Mouse (Mus musculus) lung, postnatal 0 days (tissue): ENCODE measurements at regions not wholly inside any gene's neighbourhood (a gene's known extent, or its start where the extent isn't known, plus 50 kb on each side); places are given as distances from the start of the nearest gene placed in this dataset.

Experiments
- CTCF ChIP-seq: IDR thresholded peaks from 2 replicates; pipeline ENCODE4 v1.5.1; 2016; ENCODE audit warnings: antibody characterized with exemption, mild to moderate bottlenecking
- EP300 ChIP-seq: IDR thresholded peaks from 2 replicates; pipeline ENCODE4 v1.6.1; 2016; ENCODE audit warnings: antibody characterized with exemption, mild to moderate bottlenecking, control low read depth

DNA sequence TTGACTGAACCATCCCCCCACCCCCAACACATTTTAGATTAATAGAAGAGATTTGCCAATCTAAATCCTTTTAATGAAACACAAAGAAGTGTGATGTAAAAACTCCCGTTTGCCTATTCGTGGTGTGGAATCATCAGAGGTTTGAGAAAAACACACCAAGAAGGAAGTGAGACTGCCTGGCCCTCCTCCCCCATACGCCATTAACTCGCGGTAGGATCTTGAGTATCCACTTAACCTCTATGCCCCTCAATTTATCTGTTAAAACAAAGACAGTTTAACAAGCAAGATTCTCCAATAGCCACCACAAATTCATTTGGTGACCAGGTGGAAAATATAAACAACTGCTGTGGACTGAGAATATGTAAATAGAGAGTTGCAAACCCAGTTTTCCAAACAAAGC lies 456.9 kb downstream of the Mdfic start:
- no peak for TF ChIP-seq CTCF
- TF ChIP-seq EP300: no peak
